Mouse (Mus musculus) MEL (cell line): Measurements from ENCODE around the gene Gramd4.

ENCODE experiments used
- CTCF ChIP-seq, 3 experiments: IDR thresholded peaks in 2 of 3; conservative IDR thresholded peaks in 1 of 3; 2 replicates each; pipeline ENCODE4 v1.5.1; 2011 to 2012; ENCODE audit warnings: low read length in 3 of 3, low read depth in 2 of 3, mild to moderate bottlenecking in 2 of 3, improper control_type of control experiment in 1 of 3, inconsistent platforms in 1 of 3, mixed read lengths in 1 of 3, moderate library complexity in 1 of 3; ENCODE audit not compliant: control insufficient read depth in 1 of 3, insufficient read depth in 1 of 3, poor library complexity in 1 of 3, severe bottlenecking in 1 of 3
- MAX ChIP-seq: IDR thresholded peaks from 2 replicates; pipeline ENCODE4 v1.6.1; 2011; ENCODE audit warnings: low read length, improper control_type of control experiment
- MAZ ChIP-seq: IDR thresholded peaks from 2 replicates; pipeline ENCODE4 v1.6.1; 2012; ENCODE audit warnings: low read depth, mild to moderate bottlenecking, inconsistent platforms, low read length, improper control_type of control experiment
- POLR2A ChIP-seq, 2 experiments: IDR thresholded peaks; 2 replicates each; pipeline ENCODE4 v1.6.1; 2011 to 2012; ENCODE audit warnings: low read length in 2 of 2, mild to moderate bottlenecking in 2 of 2, control low read depth in 1 of 2, improper control_type of control experiment in 1 of 2, low read depth in 1 of 2, moderate library complexity in 1 of 2; ENCODE audit not compliant: control insufficient read depth in 1 of 2, insufficient read depth in 1 of 2, poor library complexity in 1 of 2
- SIN3A ChIP-seq: IDR thresholded peaks from 2 replicates; pipeline ENCODE4 v1.6.1; 2012; ENCODE audit warnings: low read length, improper control_type of control experiment, inconsistent platforms

DNA sequence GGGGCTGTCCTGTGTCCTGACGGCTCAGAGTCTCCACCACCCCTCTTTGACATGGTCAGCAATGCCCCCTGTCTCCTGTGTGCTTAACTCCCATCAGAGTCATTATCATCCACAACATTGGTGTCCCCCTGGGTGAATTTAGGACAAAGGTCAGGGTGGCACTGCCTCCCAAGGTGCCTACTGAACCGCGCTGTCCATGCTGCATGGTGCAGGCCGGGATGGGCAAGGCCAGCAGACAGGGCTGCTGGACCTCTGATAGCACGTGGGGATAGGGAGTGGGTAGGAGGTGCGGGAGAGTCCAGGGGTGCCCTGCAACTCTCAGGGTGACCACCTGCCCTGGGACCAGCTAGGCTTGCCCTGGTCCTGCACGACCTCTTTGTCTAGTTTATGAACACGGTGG, 89.4 kb downstream of the Gramd4 start:
- TF ChIP-seq POLR2A (IDR thresholded peaks at IDR 0.05; ENCODE audit: control insufficient read depth in 1 of 2, insufficient read depth in 1 of 2, low read depth in 1 of 2, low read length in 2 of 2, poor library complexity in 1 of 2), result no peak
- TF ChIP-seq CTCF (IDR thresholded peaks at IDR 0.05 in 2 of 3, conservative IDR thresholded peaks at IDR 0.05 in 1 of 3; ENCODE audit: control insufficient read depth in 1 of 3, insufficient read depth in 1 of 3, low read depth in 2 of 3, low read length in 3 of 3, poor library complexity in 1 of 3, severe bottlenecking in 1 of 3), result no peak
- no peak for TF ChIP-seq MAX
- TF ChIP-seq MAZ, result no peak
- TF ChIP-seq SIN3A, result no peak
